Mouse (Mus musculus): ENCODE results near the gene Snx27. TPM values are rescaled to one million over a fixed set of nuclear protein-coding genes. Genes with fewer than 3 reads are reported as not detected.

Snx27 gene
- total RNA-seq (2023) = 10 to 100 TPM; 47.4 to 52.1 TPM

GRCm38 (mm10) chr3:94582456-94582891 is at the start of gene Snx27:
Snx27 (minus strand) TSS chr3:94582716.

GRCm38 (mm10) chr3:94480291-94480884 is 102.1 kb downstream of the Snx27 start, which contains the start of gene Riiad1:
Riiad1 (minus strand) TSS chr3:94480341.

GRCm38 (mm10) chr3:94477981-94478422 is 104.5 kb downstream of the Snx27 start, which contains the start of gene Celf3:
Celf3 (plus strand) TSS chr3:94478295.

Other genes with a start within 250 kb of the Snx27 start
- gene Them5, start 240.6 kb downstream of the Snx27 start, total RNA-seq (2023) = not detected
- gene C2cd4d, start 220.3 kb downstream of the Snx27 start, total RNA-seq (2023) = not detected
- gene Rorc, start 209.9 kb downstream of the Snx27 start, total RNA-seq (2023) = not detected
- gene Lingo4, start 184.2 kb downstream of the Snx27 start, total RNA-seq (2023) = not detected
- 1 to 10 TPM in 1 of 2 experiments, under 1 TPM in 1; 0.88 to 1.4 TPM for gene Tdrkh, start 169.4 kb downstream of the Snx27 start, total RNA-seq (2023)
- 10 to 100 TPM; 16.7 to 20.0 TPM for gene Mrpl9, start 139.4 kb downstream of the Snx27 start, total RNA-seq (2023)
- not detected for gene Oaz3, start 138.8 kb downstream of the Snx27 start, total RNA-seq (2023)
- gene Celf3, start 104.4 kb downstream of the Snx27 start, total RNA-seq (2023) = not detected
- 1 to 10 TPM in 1 of 2 experiments, not detected in 1; 2.6 TPM for gene Riiad1, start 102.4 kb downstream of the Snx27 start, total RNA-seq (2023)
- gene Gm10972, start 60.4 kb upstream of the Snx27 start, total RNA-seq (2023) = not detected
- gene Tuft1, start 76.2 kb upstream of the Snx27 start, total RNA-seq (2023) = 1 to 10 TPM; 1.0 to 2.1 TPM
- gene Selenbp2, start 110.8 kb upstream of the Snx27 start, total RNA-seq (2023) = 1 to 10 TPM; 3.4 to 4.4 TPM
- 1 to 10 TPM; 2.2 to 2.4 TPM for gene Cgn, start 203.8 kb upstream of the Snx27 start, total RNA-seq (2023)